Mouse (Mus musculus) myocyte (in vitro differentiated cells): ENCODE measurements around the gene Khdc4. TPM values are rescaled to one million over a fixed set of nuclear protein-coding genes. Genes with fewer than 3 reads are reported as not detected.

Source experiments
- H3K27me3 ChIP-seq: one replicate; pipeline ENCODE4 v1.6.1; 2011; ENCODE audit not compliant: control insufficient read depth, insufficient read depth, insufficient read length
- H3K36me3 ChIP-seq: one replicate; pipeline ENCODE4 v1.6.1; 2011; ENCODE audit not compliant: control insufficient read depth, insufficient read depth
- H3K4me2 ChIP-seq: one replicate; pipeline ENCODE4 v1.6.1; 2011; ENCODE audit warnings: low read depth, control low read depth
- H3K4me3 ChIP-seq: one replicate; pipeline ENCODE4 v1.5.1; 2011; ENCODE audit warnings: mild to moderate bottlenecking, control low read depth, moderate library complexity
- H3K79me2 ChIP-seq: one replicate; pipeline ENCODE4 v1.6.1; 2011; ENCODE audit not compliant: control insufficient read depth, insufficient read depth
- H3ac ChIP-seq: one replicate; pipeline ENCODE4 v1.6.1; 2011; ENCODE audit not compliant: control insufficient read depth, insufficient read length
- CEBPB ChIP-seq: IDR thresholded peaks from 2 replicates; pipeline ENCODE4 v1.6.1; 2011; ENCODE audit warnings: mild to moderate bottlenecking, moderate library complexity; ENCODE audit not compliant: poor library complexity, insufficient read depth, severe bottlenecking
- E2F4 ChIP-seq: IDR thresholded peaks from one replicate; pipeline ENCODE4 v1.6.1; 2011; ENCODE audit warnings: mild to moderate bottlenecking, control low read depth, moderate library complexity; ENCODE audit not compliant: insufficient read depth
- MAX ChIP-seq: IDR thresholded peaks from one replicate; pipeline ENCODE4 v1.6.1; 2011; ENCODE audit warnings: low read depth, mild to moderate bottlenecking, control low read depth
- MYOD1 ChIP-seq, 3 experiments: IDR thresholded peaks; one replicate each; pipeline ENCODE4 v1.6.1; 2011; ENCODE audit warnings: control low read depth in 2 of 3, low read depth in 2 of 3, mild to moderate bottlenecking in 2 of 3, moderate library complexity in 1 of 3; ENCODE audit not compliant: insufficient read length in 2 of 3, control insufficient read depth in 1 of 3
- MYOG ChIP-seq, 3 experiments: IDR thresholded peaks; one replicate each; pipeline ENCODE4 v1.6.1; 2011; ENCODE audit warnings: control low read depth in 2 of 3, low read depth in 2 of 3, mild to moderate bottlenecking in 2 of 3; ENCODE audit not compliant: insufficient read length in 2 of 3, control insufficient read depth in 1 of 3, insufficient read depth in 1 of 3
- POLR2A ChIP-seq: IDR thresholded peaks from one replicate; pipeline ENCODE4 v1.6.1; 2011; ENCODE audit warnings: low read depth, mild to moderate bottlenecking, control low read depth, moderate library complexity; ENCODE audit not compliant: insufficient read length
- POLR2AphosphoS2 ChIP-seq: IDR thresholded peaks from one replicate; pipeline ENCODE4 v1.6.1; 2011; ENCODE audit warnings: low read depth, control low read depth; ENCODE audit not compliant: insufficient read length
- REST ChIP-seq: IDR thresholded peaks from one replicate; pipeline ENCODE4 v1.6.1; 2011; ENCODE audit warnings: mild to moderate bottlenecking, control low read depth, moderate library complexity; ENCODE audit not compliant: insufficient read depth, insufficient read length
- SRF ChIP-seq: IDR thresholded peaks from one replicate; pipeline ENCODE4 v1.6.1; 2011; ENCODE audit warnings: low read depth; ENCODE audit not compliant: control insufficient read depth, insufficient read length
- TCF12 ChIP-seq: IDR thresholded peaks from one replicate; pipeline ENCODE4 v1.6.1; 2011; ENCODE audit warnings: mild to moderate bottlenecking, control low read depth; ENCODE audit not compliant: poor library complexity, insufficient read depth, severe bottlenecking
- TCF3 ChIP-seq: IDR thresholded peaks from one replicate; pipeline ENCODE4 v1.6.1; 2011; ENCODE audit warnings: low read depth, control low read depth; ENCODE audit not compliant: insufficient read length
- USF1 ChIP-seq: IDR thresholded peaks from one replicate; pipeline ENCODE4 v1.6.1; 2011; ENCODE audit warnings: low read depth, mild to moderate bottlenecking, control low read depth, moderate library complexity
- polyA plus RNA-seq: library from polyadenylated mRNA; unstranded; fragments of >200 nt; fragmentation: generic; extraction: Trizol; gene quantifications from one replicate; pipeline ENCODE4 v1.2.1, GENCODE M21; 2012; ENCODE audit warnings: missing spikeins

Khdc4 gene
- polyA plus RNA-seq, 1 experiment, result 17.2 TPM

GRCm38 (mm10) chr3:88716399-88717197 is 31.0 kb downstream of the Khdc4 start, which contains the start of gene Rit1:
Rit1 (plus strand) TSS chr3:88716838.
- peaks cover 36% of the 10 kb centered on the region for H3K36me3 ChIP-seq
- H3K4me2 ChIP-seq, result peak within 1 kb of the TSS; percentile 94
- H3ac ChIP-seq, result peak within 1 kb of the TSS; percentile 57
- peak within 1 kb of the TSS; percentile 91 for H3K4me3 ChIP-seq
- no peaks in the 10 kb centered on the region for H3K27me3 ChIP-seq
- peaks cover 27% of the 10 kb centered on the region for H3K79me2 ChIP-seq
- TF ChIP-seq MYOD1 (IDR thresholded peaks at IDR 0.05; ENCODE audit: control insufficient read depth in 1 of 3, insufficient read length in 2 of 3, low read depth in 2 of 3), result peak in 1 of 3 experiments; percentile 2
- TF ChIP-seq TCF3, result no peak
- TF ChIP-seq POLR2AphosphoS2, result no peak
- peak; percentile 71 for TF ChIP-seq POLR2A
- peak in 1 of 3 experiments; percentile 35 for TF ChIP-seq MYOG (IDR thresholded peaks at IDR 0.05; ENCODE audit: control insufficient read depth in 1 of 3, insufficient read depth in 1 of 3, insufficient read length in 2 of 3, low read depth in 2 of 3)
- no peak for TF ChIP-seq SRF

- TF ChIP-seq MAX, result no peak
- no peak for TF ChIP-seq POLR2AphosphoS2
- no peak for TF ChIP-seq POLR2A
- TF ChIP-seq MYOD1 (IDR thresholded peaks at IDR 0.05; ENCODE audit: control insufficient read depth in 1 of 3, insufficient read length in 2 of 3, low read depth in 2 of 3), result no peak
- no peak for TF ChIP-seq TCF12
- no peak for TF ChIP-seq REST
- TF ChIP-seq E2F4, result no peak
- no peak for TF ChIP-seq SRF
- TF ChIP-seq USF1, result no peak
- TF ChIP-seq CEBPB, result no peak
- no peak for TF ChIP-seq TCF3
- TF ChIP-seq MYOG (IDR thresholded peaks at IDR 0.05; ENCODE audit: control insufficient read depth in 1 of 3, insufficient read depth in 1 of 3, insufficient read length in 2 of 3, low read depth in 2 of 3), result no peak
- Histone ChIP-seq H3ac (peak overlapping the region; percentile 57), H3K4me3 (peak overlapping the region; percentile 91), H3K27me3 (no peaks in the 10 kb centered on the region), H3K4me2 (peak overlapping the region; percentile 94), H3K36me3 (peaks cover 29% of the 10 kb centered on the region), H3K79me2 (peaks cover 27% of the 10 kb centered on the region)
Observed at GRCm38 (mm10) chr3:88717198-88717798, 31.7 kb downstream of the Khdc4 start.

GRCm38 (mm10) chr3:88717831-88718230 is 32.2 kb downstream of the Khdc4 start:
- Histone ChIP-seq H3K79me2 (peaks cover 27% of the 10 kb centered on the region), H3K4me3 (peak overlapping the region; percentile 91), H3ac (no peak overlapping the region), H3K27me3 (no peaks in the 10 kb centered on the region), H3K4me2 (peak overlapping the region; percentile 94), H3K36me3 (peaks cover 26% of the 10 kb centered on the region)
- TF ChIP-seq TCF12, result no peak
- no peak for TF ChIP-seq POLR2A
- TF ChIP-seq REST, result no peak
- no peak for TF ChIP-seq SRF
- TF ChIP-seq TCF3, result no peak

DNA sequence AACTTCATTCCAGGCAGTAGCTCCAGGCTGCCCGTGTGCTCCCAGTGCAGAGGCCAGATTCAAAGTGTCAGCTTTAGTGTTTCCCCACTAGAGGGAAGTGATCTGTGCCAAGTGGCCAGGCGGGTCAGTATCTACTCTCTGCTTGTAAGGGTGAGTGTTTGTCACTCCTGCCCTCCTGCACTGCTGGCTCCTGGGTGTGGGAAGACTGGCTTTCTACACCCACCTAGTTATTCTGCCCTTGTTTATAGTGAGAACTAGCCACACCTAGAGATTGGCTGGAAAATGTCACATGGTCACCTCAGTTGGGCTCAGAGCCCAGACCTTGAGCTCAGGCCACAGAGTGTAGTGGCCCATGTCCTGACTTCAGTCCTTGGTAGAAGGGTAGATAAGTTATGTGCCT is 33.5 kb downstream of the Khdc4 start:
- no peak for TF ChIP-seq SRF
- no peak for TF ChIP-seq MYOD1 (IDR thresholded peaks at IDR 0.05; ENCODE audit: control insufficient read depth in 1 of 3, insufficient read length in 2 of 3, low read depth in 2 of 3)
- TF ChIP-seq REST, result no peak
- no peak for TF ChIP-seq POLR2AphosphoS2
- TF ChIP-seq USF1, result peak; percentile 61
- no peak for TF ChIP-seq TCF12
- TF ChIP-seq TCF3, result no peak
- TF ChIP-seq POLR2A, result peak; percentile 29
- TF ChIP-seq E2F4, result no peak
- no peak for TF ChIP-seq MYOG (IDR thresholded peaks at IDR 0.05; ENCODE audit: control insufficient read depth in 1 of 3, insufficient read depth in 1 of 3, insufficient read length in 2 of 3, low read depth in 2 of 3)
- TF ChIP-seq CEBPB, result no peak
- no peak for TF ChIP-seq MAX
- peak overlapping the region; percentile 91 for H3K4me3 ChIP-seq
- H3ac ChIP-seq, result no peak overlapping the region
- peaks cover 22% of the 10 kb centered on the region for H3K36me3 ChIP-seq
- H3K79me2 ChIP-seq, result peaks cover 27% of the 10 kb centered on the region
- H3K27me3 ChIP-seq, result no peaks in the 10 kb centered on the region
- H3K4me2 ChIP-seq, result peak overlapping the region; percentile 35

DNA sequence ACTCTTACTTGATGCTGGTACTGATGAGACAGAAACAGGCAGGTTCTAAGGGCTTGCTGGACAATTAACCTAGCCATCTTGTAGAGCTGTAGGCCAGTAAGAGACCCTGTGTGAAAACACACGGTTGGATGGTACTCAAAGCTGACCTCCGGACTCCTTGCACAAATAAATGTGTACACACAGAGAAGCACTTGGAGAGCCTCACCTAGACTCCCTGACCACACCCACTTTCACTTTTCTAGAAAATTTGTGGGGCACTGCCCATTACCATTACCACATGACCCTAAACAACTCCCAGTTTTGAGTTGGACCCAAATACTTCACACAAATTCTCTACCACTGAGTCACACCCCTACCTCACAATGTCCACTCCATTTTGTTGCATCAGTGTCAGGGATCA is 51.0 kb downstream of the Khdc4 start:
- Histone ChIP-seq H3K36me3 (peaks cover 4% of the 10 kb centered on the region), H3K27me3 (no peaks in the 10 kb centered on the region), H3K4me3 (no peak overlapping the region), H3ac (no peak overlapping the region), H3K79me2 (no peaks in the 10 kb centered on the region), H3K4me2 (no peak overlapping the region)
- TF ChIP-seq CEBPB (no peak), POLR2A (no peak), POLR2AphosphoS2 (no peak), USF1 (no peak), TCF12 (no peak), REST (no peak), MAX (no peak), MYOG (IDR thresholded peaks at IDR 0.05; ENCODE audit: control insufficient read depth in 1 of 3, insufficient read depth in 1 of 3, insufficient read length in 2 of 3, low read depth in 2 of 3) (no peak), MYOD1 (IDR thresholded peaks at IDR 0.05; ENCODE audit: control insufficient read depth in 1 of 3, insufficient read length in 2 of 3, low read depth in 2 of 3) (no peak), E2F4 (no peak), SRF (no peak)
